Mouse (Mus musculus) limb, embryonic 13.5 days (tissue): ENCODE results near the gene Vmn1r19. TPM values are rescaled to one million over a fixed set of nuclear protein-coding genes. Genes with fewer than 3 reads are reported as not detected.
"Not testable (repeated sequence)": the region's sequence is repeated elsewhere in the genome, so short reads cannot be mapped to it uniquely, and the experiment has no call there.

Experiments used
- ATAC-seq: fragments of 200-750 bp; cut with Nextera tagmentation; 2 replicates; pipeline ENCODE4 v1.8.0; 2017; ENCODE audit warnings: low read depth, moderate number of reproducible peaks, moderate TSS enrichment; ENCODE audit not compliant: low FRiP score
- H3K27ac ChIP-seq: fragments of 300-500 bp; sonication (generic); 2 replicates; pipeline ENCODE4 v1.5.1; 2015; ENCODE audit warnings: inconsistent platforms, mild to moderate bottlenecking, moderate library complexity
- H3K27me3 ChIP-seq: fragments of 300-500 bp; sonication (generic); 2 replicates; pipeline ENCODE4 v1.6.1; 2015; ENCODE audit warnings: mild to moderate bottlenecking, inconsistent platforms
- H3K36me3 ChIP-seq: fragments of 300-500 bp; sonication (generic); 2 replicates; pipeline ENCODE4 v1.6.1; 2015; ENCODE audit warnings: inconsistent platforms, mild to moderate bottlenecking, moderate library complexity
- H3K4me1 ChIP-seq: fragments of 300-500 bp; sonication (generic); 2 replicates; pipeline ENCODE4 v1.6.1; 2015; ENCODE audit warnings: inconsistent platforms
- H3K4me2 ChIP-seq: fragments of 300-500 bp; sonication (generic); replicated peaks from 2 replicates; pipeline ENCODE4 v1.6.1; 2015; ENCODE audit warnings: inconsistent platforms, mild to moderate bottlenecking, moderate library complexity
- H3K4me3 ChIP-seq: fragments of 300-500 bp; sonication (generic); 2 replicates; pipeline ENCODE4 v1.5.1; 2015; ENCODE audit warnings: moderate library complexity, mild to moderate bottlenecking, inconsistent platforms
- H3K9ac ChIP-seq: fragments of 300-500 bp; sonication (generic); 2 replicates; pipeline ENCODE4 v1.6.1; 2015; ENCODE audit warnings: mild to moderate bottlenecking, inconsistent platforms
- H3K9me3 ChIP-seq: fragments of 300-500 bp; sonication (generic); 2 replicates; pipeline ENCODE4 v1.6.1; 2016; ENCODE audit warnings: inconsistent platforms
- WGBS: fragments of 180-500 bp; shearing (Covaris S2); methylation state at CpG from one replicate; pipeline ENCODE4 v1.1.7; 2015; 5-methylcytosine and 5-hydroxymethylcytosine counted together
- polyA plus RNA-seq: library from polyadenylated mRNA; unstranded; fragments of >200 nt; fragmentation: Nextera tagmentation; extraction: Ambion mirVana; gene quantifications from 2 replicates; pipeline ENCODE4 v1.2.1, GENCODE M21; 2015

Vmn1r19 gene
- not detected in 2 replicates for polyA plus RNA-seq

DNA sequence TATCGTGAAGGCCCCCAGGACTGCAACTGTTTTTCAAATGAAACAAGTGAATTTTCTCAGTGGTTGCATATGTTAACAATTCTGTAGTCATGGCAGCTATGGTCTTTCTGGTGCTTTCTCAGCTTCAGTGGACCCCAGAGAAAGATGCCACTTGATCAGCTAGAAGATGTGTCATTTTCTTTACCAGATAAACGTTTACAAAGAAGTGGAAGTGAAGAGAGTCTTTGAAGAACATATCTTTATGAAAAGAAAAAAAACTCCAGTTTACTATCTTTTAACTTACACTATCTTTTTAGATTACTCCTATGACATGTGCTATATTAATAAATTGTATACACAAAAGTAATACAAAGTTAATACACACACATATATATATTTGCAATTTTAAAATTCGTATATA is at the start of gene Vmn1r19:
TSS of gene Vmn1r19 (plus strand) at position 301 of the 400 bp plus-strand sequence.
- WGBS: 64% methylated on average over 3 of the region's 3 CpGs
- H3K4me3 ChIP-seq, H3K27ac ChIP-seq, H3K36me3 ChIP-seq, ATAC-seq, H3K4me2 ChIP-seq, H3K4me1 ChIP-seq, H3K9ac ChIP-seq, H3K27me3 ChIP-seq, H3K9me3 ChIP-seq: not testable (repeated sequence)

GRCm38 (mm10) chr6:57356864-57357263 is 46.7 kb upstream of the Vmn1r19 start:
- Histone ChIP-seq H3K9me3 (no peaks in the 10 kb centered on the region), H3K27me3 (no peaks in the 10 kb centered on the region), H3K4me3 (no peak overlapping the region), H3K36me3 (no peaks in the 10 kb centered on the region), H3K4me2 (no peak overlapping the region), H3K4me1 (no peaks in the 10 kb centered on the region), H3K27ac (no peak overlapping the region), H3K9ac (no peak overlapping the region)
- ATAC-seq: no peak
- WGBS: 72% methylated on average over 2 of the region's 2 CpGs

DNA sequence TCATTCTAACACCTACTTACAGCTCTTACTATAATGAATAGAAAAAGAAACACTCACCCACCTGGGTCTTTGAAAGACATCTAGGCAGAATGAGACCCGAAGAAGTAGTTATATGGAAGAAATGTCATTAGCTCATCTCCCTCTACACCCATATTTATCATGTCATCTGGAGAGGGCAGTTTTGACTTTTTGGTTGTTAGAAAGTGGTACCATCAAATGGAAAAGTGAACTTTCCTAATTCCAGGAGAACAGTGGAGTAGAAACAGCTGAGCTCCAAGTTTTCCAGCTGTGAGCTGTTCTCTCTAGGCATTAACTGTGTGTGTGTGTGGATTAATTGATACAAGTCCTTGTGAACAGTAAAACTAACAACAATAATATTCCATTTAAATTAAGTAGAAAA is 40.0 kb upstream of the Vmn1r19 start, which contains the start of gene Vmn1r17:
TSS of gene Vmn1r17 (minus strand) at position 101 of the 400 bp plus-strand sequence.
- WGBS: 91% methylated on average over 1 of the region's 1 CpGs
- ATAC-seq: no peak
- H3K4me2 ChIP-seq: no peak within 1 kb of the TSS
- H3K36me3 ChIP-seq: no peaks in the 10 kb centered on the region
- no peak within 1 kb of the TSS for H3K27ac ChIP-seq
- no peaks in the 10 kb centered on the region for H3K4me1 ChIP-seq
- no peaks in the 10 kb centered on the region for H3K9me3 ChIP-seq
- H3K27me3 ChIP-seq: no peaks in the 10 kb centered on the region
- no peak within 1 kb of the TSS for H3K4me3 ChIP-seq
- H3K9ac ChIP-seq: no peak within 1 kb of the TSS

DNA sequence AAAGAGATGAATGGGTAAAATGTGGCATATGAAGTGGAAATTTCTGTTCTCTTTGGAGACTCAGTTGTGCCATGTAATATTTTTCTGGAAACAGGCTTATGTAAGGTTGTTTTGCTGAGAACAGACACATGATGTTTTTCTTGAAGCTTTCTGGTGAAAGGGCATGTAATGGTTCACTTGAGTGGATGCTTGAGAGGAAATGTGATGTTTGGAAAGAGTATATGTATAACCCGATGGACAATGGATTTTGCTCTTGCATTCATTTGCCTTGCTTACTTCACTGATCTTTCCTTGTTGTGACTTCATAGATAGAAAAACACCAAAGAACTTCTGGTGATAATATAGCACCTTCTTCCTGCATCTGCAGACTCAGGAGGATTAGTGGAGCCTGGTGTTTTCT is 37.7 kb upstream of the Vmn1r19 start:
- H3K27ac ChIP-seq, H3K36me3 ChIP-seq, H3K27me3 ChIP-seq, H3K9me3 ChIP-seq, ATAC-seq, H3K4me2 ChIP-seq, H3K4me3 ChIP-seq, H3K9ac ChIP-seq, H3K4me1 ChIP-seq: not testable (repeated sequence)
- whole genome bisulfite sequencing: 96% methylated on average over 1 of the region's 1 CpGs

DNA sequence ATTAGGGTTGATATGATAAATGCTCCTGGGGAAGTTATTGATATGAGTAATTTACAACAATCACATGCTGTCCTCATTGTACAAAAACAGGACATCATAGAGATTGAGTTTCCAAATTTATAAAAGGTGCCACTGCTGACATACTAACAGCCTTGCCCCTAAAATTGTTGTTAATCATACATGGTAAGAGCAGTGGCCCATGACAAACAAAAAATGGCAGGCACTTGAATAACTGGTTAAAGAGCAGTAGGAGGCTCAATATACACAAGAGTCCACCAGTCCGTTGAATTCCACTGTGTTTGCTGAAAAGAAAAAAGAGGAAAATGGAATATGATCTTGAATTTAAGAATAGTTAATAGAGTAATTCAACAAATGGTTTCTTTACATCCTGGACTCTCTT is 36.1 kb upstream of the Vmn1r19 start:
- no peak for ATAC-seq
- WGBS: 87% methylated on average over 1 of the region's 1 CpGs

GRCm38 (mm10) chr6:57395683-57396082 is 7.9 kb upstream of the Vmn1r19 start, which contains the start of gene Vmn1r18:
Vmn1r18 (minus strand) TSS chr6:57395783.
- no peak for ATAC-seq
- Histone ChIP-seq H3K4me3 (no peak within 1 kb of the TSS), H3K4me2 (no peak within 1 kb of the TSS), H3K27ac (no peak within 1 kb of the TSS), H3K4me1 (no peaks in the 10 kb centered on the region), H3K9me3 (no peaks in the 10 kb centered on the region), H3K9ac (no peak within 1 kb of the TSS), H3K27me3 (no peaks in the 10 kb centered on the region), H3K36me3 (no peaks in the 10 kb centered on the region)

More for the DNA sequence above, 36.1 kb upstream of the Vmn1r19 start:
- no peak overlapping the region for H3K4me3 ChIP-seq
- H3K9ac ChIP-seq: no peak overlapping the region
- H3K9me3 ChIP-seq: no peaks in the 10 kb centered on the region
- no peaks in the 10 kb centered on the region for H3K27me3 ChIP-seq
- no peak overlapping the region for H3K4me2 ChIP-seq
- H3K36me3 ChIP-seq: no peaks in the 10 kb centered on the region
- H3K27ac ChIP-seq: no peak overlapping the region
- H3K4me1 ChIP-seq: no peaks in the 10 kb centered on the region

DNA sequence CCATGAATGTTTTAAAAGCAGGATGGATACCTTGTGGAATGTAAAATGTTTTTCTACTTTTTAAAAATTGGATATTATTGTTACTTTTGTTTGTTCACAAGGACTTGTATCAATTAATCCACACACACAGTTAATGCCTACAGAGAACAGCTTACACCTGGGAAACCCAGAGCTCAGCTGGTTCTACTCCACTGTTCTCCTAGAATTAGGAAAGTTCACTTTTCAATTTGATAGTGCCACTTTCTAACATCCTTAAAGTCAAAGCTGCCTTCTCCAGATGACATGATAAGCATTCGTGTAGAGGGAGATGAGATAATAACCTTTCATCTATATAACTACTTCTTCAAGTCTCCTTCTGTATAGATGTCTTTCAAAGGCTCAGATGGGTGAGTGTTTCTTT is 25.1 kb downstream of the Vmn1r19 start, which contains the start of gene Vmn1r20:
TSS of gene Vmn1r20 (plus strand) at position 301 of the 400 bp plus-strand sequence.
- no peaks in the 10 kb centered on the region for H3K9me3 ChIP-seq
- no peak within 1 kb of the TSS for H3K27ac ChIP-seq
- H3K36me3 ChIP-seq: no peaks in the 10 kb centered on the region
- H3K9ac ChIP-seq: no peak within 1 kb of the TSS
- H3K4me2 ChIP-seq: no peak within 1 kb of the TSS
- no peaks in the 10 kb centered on the region for H3K27me3 ChIP-seq
- no peak within 1 kb of the TSS for H3K4me3 ChIP-seq
- no peak for ATAC-seq
- no peaks in the 10 kb centered on the region for H3K4me1 ChIP-seq
- WGBS: 65% methylated on average over 1 of the region's 1 CpGs

DNA sequence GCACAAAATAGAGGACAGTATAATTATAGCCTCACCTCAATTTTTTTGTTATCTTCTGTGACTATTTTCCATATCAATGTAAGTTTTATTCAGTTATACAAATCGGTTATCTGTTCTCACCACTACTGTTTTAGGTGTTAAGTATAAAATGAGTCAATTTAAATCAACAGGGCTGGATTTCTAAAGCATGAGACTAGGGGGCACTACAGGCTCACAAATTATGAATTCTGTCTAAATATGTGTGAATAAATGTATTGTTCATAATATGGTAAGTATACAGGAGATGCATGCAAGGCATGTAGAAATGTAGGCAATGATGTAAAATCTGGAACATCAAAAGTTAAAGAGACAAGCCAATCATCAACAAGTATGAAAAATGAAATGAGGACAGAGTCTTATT is 27.6 kb downstream of the Vmn1r19 start:
- Histone ChIP-seq H3K27me3 (no peaks in the 10 kb centered on the region), H3K4me2 (no peak overlapping the region), H3K4me3 (no peak overlapping the region), H3K9ac (no peak overlapping the region), H3K27ac (no peak overlapping the region), H3K4me1 (no peaks in the 10 kb centered on the region), H3K9me3 (no peaks in the 10 kb centered on the region), H3K36me3 (no peaks in the 10 kb centered on the region)
- no peak for ATAC-seq
- WGBS: 82% methylated on average over 1 of the region's 1 CpGs

Other genes with a start within 250 kb of the Vmn1r19 start
- gene Vmn1r12, start 246.9 kb upstream of the Vmn1r19 start, polyA plus RNA-seq: not detected in 2 replicates
- not detected in 2 replicates for gene Vmn1r13, start 200.5 kb upstream of the Vmn1r19 start, polyA plus RNA-seq
- gene Vmn1r14, start 172.1 kb upstream of the Vmn1r19 start, polyA plus RNA-seq: not detected in 2 replicates
- gene Vmn1r15, start 145.8 kb upstream of the Vmn1r19 start, polyA plus RNA-seq: not detected in 2 replicates
- not detected in 2 replicates for gene Vmn1r16, start 74.3 kb upstream of the Vmn1r19 start, polyA plus RNA-seq
- not detected in 2 replicates for gene Vmn1r17, start 40.1 kb upstream of the Vmn1r19 start, polyA plus RNA-seq
- not detected in 2 replicates for gene Vmn1r18, start 8.0 kb upstream of the Vmn1r19 start, polyA plus RNA-seq
- gene Vmn1r20, start 25.1 kb downstream of the Vmn1r19 start, polyA plus RNA-seq: not detected in 2 replicates
- 5.2 and 5.3 TPM in 2 replicates for gene Ppm1k, start 131.7 kb downstream of the Vmn1r19 start, polyA plus RNA-seq
- 1.8 and 2.2 TPM in 2 replicates for gene Herc6, start 177.2 kb downstream of the Vmn1r19 start, polyA plus RNA-seq